In the genomic region with DNA sequence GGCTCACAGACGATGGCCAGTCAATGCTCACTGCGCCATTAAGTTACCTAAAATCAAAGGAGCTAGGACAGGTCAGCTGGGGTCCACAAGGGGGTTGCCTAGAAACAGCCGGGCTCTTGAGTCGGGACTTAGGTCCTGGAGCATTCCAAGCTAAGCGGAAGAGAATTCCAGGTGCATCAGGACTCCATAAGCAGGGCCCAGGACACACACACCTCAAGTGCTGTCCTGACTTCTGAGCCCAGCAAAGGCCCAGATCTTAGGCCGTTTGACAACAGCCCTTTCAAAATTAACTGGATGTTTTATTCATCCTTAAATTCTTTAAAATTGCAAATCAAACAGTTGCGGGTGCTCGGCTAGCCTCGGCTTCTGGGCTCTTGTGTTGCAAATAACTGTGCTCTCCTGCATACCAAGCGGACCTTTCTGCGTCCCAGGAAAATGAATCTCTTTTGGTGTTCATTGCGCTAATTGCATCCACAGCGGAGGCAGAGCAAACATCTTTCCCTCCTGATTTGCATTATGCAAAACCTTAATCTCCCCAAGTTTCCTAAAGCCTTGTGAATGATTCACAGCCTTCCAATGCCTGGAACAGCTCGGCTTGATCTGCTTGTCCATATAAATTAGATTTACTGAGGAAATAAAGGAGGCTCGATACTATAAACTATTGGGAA, we compare ENCODE assay signal across 16 mouse cellular contexts.
DNase-seq lines count a peak whose midpoint lies in the region; ATAC-seq and TF ChIP-seq lines count a peak whose summit lies in the region.
"Had no signal": no experiment of that assay in that cellular context is flagged by ENCODE, and none has a peak within 500 bp of the region (broad histone marks: within the 10 kb centered on the region; RNA-seq: fewer than 3 reads in every experiment).

No protein-coding gene starts in this region.

- H3K4me1 ChIP-seq in heart, embryonic 10.5 days = peaks cover 55% of the 10 kb centered on the region
- peaks cover 11 to 29% of the 10 kb centered on the region in 2 experiments; a peak in 3 of 4 replicates for H3K4me1 ChIP-seq in ES-E14 (ENCODE audit: control insufficient read depth in 2 of 2, insufficient read depth in 2 of 2, low read length in 2 of 2, poor library complexity in 1 of 2)
- peaks cover 44% of the 10 kb centered on the region for H3K4me1 ChIP-seq in forebrain, embryonic 13.5 days
- H3K4me1 ChIP-seq in midbrain, embryonic 15.5 days = peaks cover 31% of the 10 kb centered on the region

- no peaks in the 10 kb centered on the region for H3K36me3 ChIP-seq in heart, embryonic 10.5 days
- no peaks in the 10 kb centered on the region for H3K36me3 ChIP-seq in ES-E14 (ENCODE audit: control insufficient read depth, insufficient read depth, low read length, poor library complexity, severe bottlenecking)
- no peaks in the 10 kb centered on the region for H3K36me3 ChIP-seq in forebrain, embryonic 13.5 days (ENCODE audit: poor library complexity, severe bottlenecking)
- no peaks in the 10 kb centered on the region for H3K36me3 ChIP-seq in midbrain, embryonic 15.5 days (replicated peaks)
- H3K36me3 ChIP-seq: intestine, embryonic 15.5 days had no signal

- no peak for ATAC-seq in forebrain, embryonic 13.5 days
- ATAC-seq in midbrain, embryonic 15.5 days (replicated peaks) = no peak
- ATAC-seq in cerebellum, adult (ENCODE audit: insufficient number of reproducible peaks, low FRiP score, low TSS enrichment) = no peak
- ATAC-seq in erythroblast, adult 5-6 weeks (replicated peaks; ENCODE audit: low FRiP score, poor library complexity, severe bottlenecking) = no peak
- ATAC-seq: intestine, embryonic 15.5 days had no signal

- H3K27ac ChIP-seq in heart, embryonic 10.5 days = peak overlapping the region; percentile 25; the same call in 1 of the 2 replicates
- peak overlapping the region; percentile 22; the same call in 1 of the 2 replicates for H3K27ac ChIP-seq in ES-E14 (ENCODE audit: insufficient read depth, low read depth, low read length, poor library complexity, severe bottlenecking)
- peak overlapping the region; percentile 27; the same call in 1 of the 2 replicates for H3K27ac ChIP-seq in forebrain, embryonic 13.5 days
- peak overlapping the region; percentile 64 for H3K27ac ChIP-seq in midbrain, embryonic 15.5 days
- H3K27ac ChIP-seq: intestine, embryonic 15.5 days had no signal

- H3K9ac ChIP-seq in ES-E14 (ENCODE audit: insufficient read depth, low read depth, low read length, poor library complexity, severe bottlenecking) = no peak overlapping the region
- H3K9ac ChIP-seq in forebrain, embryonic 13.5 days = no peak overlapping the region
- H3K9ac ChIP-seq in midbrain, embryonic 15.5 days = no peak overlapping the region
- H3K9ac ChIP-seq: intestine, embryonic 15.5 days had no signal

- WGBS in heart, embryonic 10.5 days = 67% methylated on average over 15 of the region's 15 CpGs
- 19% methylated on average over 15 of the region's 15 CpGs for WGBS in forebrain, embryonic 13.5 days
- 29% methylated on average over 15 of the region's 15 CpGs for WGBS in midbrain, embryonic 15.5 days

- H3K9me3 ChIP-seq in heart, embryonic 10.5 days = no peaks in the 10 kb centered on the region
- H3K9me3 ChIP-seq in ES-E14 (ENCODE audit: control insufficient read depth, insufficient read depth, low read depth, low read length) = no peaks in the 10 kb centered on the region
- no peaks in the 10 kb centered on the region for H3K9me3 ChIP-seq in forebrain, embryonic 13.5 days (replicated peaks)
- H3K9me3 ChIP-seq in midbrain, embryonic 15.5 days = no peaks in the 10 kb centered on the region
- H3K9me3 ChIP-seq: intestine, embryonic 15.5 days had no signal

- peaks cover 9% of the 10 kb centered on the region; the same call in 1 of the 2 replicates for H3K27me3 ChIP-seq in heart, embryonic 10.5 days (ENCODE audit: insufficient read depth, poor library complexity, severe bottlenecking)
- H3K27me3 ChIP-seq in forebrain, embryonic 13.5 days = peaks cover 11% of the 10 kb centered on the region; the same call in 1 of the 2 replicates
- H3K27me3 ChIP-seq in midbrain, embryonic 15.5 days (replicated peaks) = 0 out of 2 replicates have a peak, but pooled peaks cover 5% of the 10 kb centered on the region
- H3K27me3 ChIP-seq: intestine, embryonic 15.5 days had no signal

- H3K4me3 ChIP-seq in heart, embryonic 10.5 days = no peak overlapping the region
- no peak overlapping the region for H3K4me3 ChIP-seq in ES-E14 (ENCODE audit: insufficient read depth in 1 of 2, low read depth in 1 of 2, low read length in 2 of 2, poor library complexity in 1 of 2, severe bottlenecking in 1 of 2)
- H3K4me3 ChIP-seq in forebrain, embryonic 13.5 days = no peak overlapping the region
- H3K4me3 ChIP-seq in midbrain, embryonic 15.5 days = no peak overlapping the region
- H3K4me3 ChIP-seq: intestine, embryonic 15.5 days; myocyte had no signal

- no peak for DNase-seq in heart, embryonic 10.5 days (ENCODE audit: low spot score)
- DNase-seq in heart, adult 11 months = no peak
- no peak for DNase-seq in ES-E14 (ENCODE audit: low read depth, low spot score)
- no peak for DNase-seq in layer of hippocampus, postnatal 25 days (ENCODE audit: extremely low spot score in 1 of 2, low spot score in 1 of 2)
- DNase-seq: adrenal gland, postnatal 25 days; heart, adult 18-20 months; heart, postnatal 10 days; kidney, postnatal 4 days; lung, adult 18-20 months; spleen, adult 18-20 months had no signal

- no peak overlapping the region for H3K4me2 ChIP-seq in forebrain, embryonic 13.5 days
- H3K4me2 ChIP-seq in midbrain, embryonic 15.5 days = no peak overlapping the region
- H3K4me2 ChIP-seq: intestine, embryonic 15.5 days had no signal

- in situ Hi-C loops in ES-E14 (cut with MboI; ENCODE audit: low sequenced_read_pairs in 2 of 2, unreplicated experiment in 2 of 2) = loop anchor here in 1 of 2 experiments (10.0 kb wide), 1 partner anchor 457 kb away; no protein-coding TSS in a partner anchor

TF ChIP-seq in ES-E14, 5 proteins besides CTCF, POLR2A, EP300 and RAD21:
- TF ChIP-seq HCFC1 (IDR thresholded peaks at IDR 0.05; ENCODE audit: borderline replicate concordance, insufficient read depth, low read length) (no peak), ZNF384 (IDR thresholded peaks at IDR 0.05; ENCODE audit: low read depth, low read length) (no peak), CHD2 (IDR thresholded peaks at IDR 0.05; ENCODE audit: low read depth, low read length) (no peak), ZC3H11A (IDR thresholded peaks at IDR 0.05; ENCODE audit: borderline replicate concordance, low read depth, low read length) (no peak), MAFK (IDR thresholded peaks at IDR 0.05; ENCODE audit: insufficient read depth, low read depth, low read length) (no peak)
